8 mouse cellular contexts compared by ENCODE assay signal in the genomic region with DNA sequence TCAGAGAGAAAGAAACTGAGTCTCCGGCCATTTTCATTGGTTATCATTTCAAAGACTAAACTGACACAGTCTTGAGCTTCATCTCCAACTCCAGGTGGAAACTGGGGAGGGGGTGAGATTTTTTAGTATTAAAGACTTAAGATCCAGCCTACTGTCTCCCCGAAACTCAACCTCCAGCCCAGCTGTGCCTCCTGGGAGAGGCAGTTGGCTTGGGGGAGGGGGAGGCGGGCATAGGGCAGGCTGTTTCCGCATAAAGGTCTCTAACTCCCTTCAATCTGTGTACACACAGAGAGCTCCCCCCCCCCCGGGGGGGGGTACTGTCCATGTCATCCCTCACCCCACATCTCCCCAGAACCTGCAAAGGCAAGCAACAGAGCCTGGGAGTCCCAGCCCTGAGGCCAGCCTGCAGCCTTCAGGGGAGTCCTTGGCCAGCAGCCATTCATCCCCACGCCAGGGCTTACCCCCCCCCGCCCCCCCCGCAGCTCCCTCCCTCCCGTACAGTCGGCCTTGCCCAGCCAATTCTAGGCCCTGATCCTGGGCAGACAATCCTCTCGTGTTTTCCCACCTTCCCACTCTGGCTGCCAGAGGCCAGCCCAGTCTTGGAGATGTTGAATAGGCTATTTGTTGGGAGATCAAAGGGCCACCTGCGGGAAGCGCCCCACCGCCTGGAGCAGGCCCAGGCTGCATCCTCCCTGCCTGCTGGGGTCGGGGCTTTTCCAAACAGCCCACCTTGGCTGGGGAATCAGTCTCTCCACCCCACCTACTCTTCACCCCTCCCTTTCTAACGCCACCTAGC.
DNase-seq lines count a peak whose midpoint lies in the region; ATAC-seq lines count a peak whose summit lies in the region.

No protein-coding gene starts in this region.

- H3K4me2 ChIP-seq in hindbrain, embryonic 11.5 days (replicated peaks; ENCODE audit: low read depth, low read length) = no peak overlapping the region

- no peaks in the 10 kb centered on the region for H3K27me3 ChIP-seq in hindbrain, embryonic 11.5 days (ENCODE audit: control insufficient read depth, insufficient read depth, low read length)

- no peak overlapping the region for H3K9ac ChIP-seq in hindbrain, embryonic 11.5 days (ENCODE audit: low read depth, low read length)

- 15% methylated on average over 12 of the region's 16 CpGs for WGBS in hindbrain, embryonic 11.5 days

- ATAC-seq in hindbrain, embryonic 11.5 days (ENCODE audit: low FRiP score) = peak; percentile 65

- H3K27ac ChIP-seq in hindbrain, embryonic 11.5 days (ENCODE audit: low read depth, low read length) = no peak overlapping the region

- H3K9me3 ChIP-seq in hindbrain, embryonic 11.5 days (ENCODE audit: control insufficient read depth, low read length) = no peaks in the 10 kb centered on the region

- no peak overlapping the region for H3K4me3 ChIP-seq in hindbrain, embryonic 11.5 days (ENCODE audit: low read depth, low read length)

- H3K4me1 ChIP-seq in hindbrain, embryonic 11.5 days (replicated peaks; ENCODE audit: control insufficient read depth, insufficient read depth, low read length) = peaks cover 8% of the 10 kb centered on the region

- DNase-seq in cerebellum, postnatal 10 days = peak; percentile 15 to 41
- no peak for DNase-seq in cerebellum, adult 9-10 months
- peak; percentile 81 for DNase-seq in adrenal gland, postnatal 14 days
- peak; percentile 42 for DNase-seq in hindbrain, embryonic 11.5 days (ENCODE audit: low spot score)
- peak; percentile 40 for DNase-seq in naive thymus-derived CD4-positive, alpha-beta T cell, adult 2 months (ENCODE audit: low read depth)
- no peak for DNase-seq in cerebellum, adult 11-12 months
- DNase-seq in right cerebral cortex, postnatal 14 days = no peak
- DNase-seq in left cerebral cortex, adult 18-20 months (ENCODE audit: low spot score in 2 of 2) = no peak

- H3K36me3 ChIP-seq in hindbrain, embryonic 11.5 days (ENCODE audit: control insufficient read depth, insufficient read depth, low read length) = no peaks in the 10 kb centered on the region

Comparison
In these comparisons a context has a peak if more than half of its experiments do, and no peak if none do; other contexts are left out.
1. DNase-seq: peak in cerebellum, postnatal 10 days (2 of 2), adrenal gland, postnatal 14 days (single experiment), hindbrain, embryonic 11.5 days (single experiment) and naive thymus-derived CD4-positive, alpha-beta T cell, adult 2 months (single experiment); none in cerebellum, adult 9-10 months (single experiment), cerebellum, adult 11-12 months (single experiment), right cerebral cortex, postnatal 14 days (single experiment) and left cerebral cortex, adult 18-20 months (0 of 2).